Mouse (Mus musculus) kidney, postnatal 36 days (tissue): ENCODE results near the gene Slc25a5.

ENCODE experiments used
- DNase-seq, 2 experiments: peaks; one replicate each; pipeline ENCODE4 v3.0.0; 2021 to 2022; ENCODE audit warnings: mixed read lengths in 2 of 2

Slc25a5 gene

DNA sequence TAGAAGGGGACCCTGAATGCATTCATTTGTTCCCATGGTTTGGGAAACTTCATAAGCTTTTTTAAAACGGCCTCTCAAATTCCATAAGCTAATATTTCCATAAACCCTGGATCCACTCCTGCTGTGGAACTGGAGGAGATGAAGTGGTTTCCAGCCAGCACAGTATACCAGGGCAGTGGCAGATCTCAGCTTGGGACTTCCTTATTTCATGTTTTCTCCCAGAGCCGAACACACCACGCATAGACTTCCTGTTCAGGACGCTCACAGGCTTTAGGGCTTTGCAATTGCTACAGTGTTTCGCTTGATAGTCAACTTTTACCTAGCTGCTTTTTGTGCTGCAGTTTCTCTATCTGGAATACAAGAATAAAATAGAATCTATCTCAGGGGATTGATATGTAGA, 7.7 kb downstream of the Slc25a5 start:
- DNase-seq, result no peak

DNA sequence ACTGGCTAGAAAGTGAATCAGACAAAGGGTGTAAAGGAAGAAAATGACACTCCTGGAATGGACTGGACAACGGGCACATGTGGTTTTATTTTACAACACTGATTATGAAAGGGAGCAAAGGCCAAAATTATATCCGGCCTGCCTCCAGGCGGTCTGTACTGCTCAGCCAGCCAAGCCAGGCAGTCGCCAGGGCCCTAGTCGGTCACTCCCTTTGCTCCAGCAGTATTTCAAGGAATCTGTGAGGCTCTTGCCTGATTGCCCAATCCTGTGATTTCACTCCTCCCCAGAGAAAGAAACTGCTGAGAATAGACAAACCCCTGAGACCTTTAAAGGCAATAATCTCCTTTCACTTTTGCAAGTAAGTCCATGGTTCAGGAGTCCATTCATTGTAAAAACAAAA, 8.7 kb downstream of the Slc25a5 start:
- peak; percentile 66 to 84 for DNase-seq

DNA sequence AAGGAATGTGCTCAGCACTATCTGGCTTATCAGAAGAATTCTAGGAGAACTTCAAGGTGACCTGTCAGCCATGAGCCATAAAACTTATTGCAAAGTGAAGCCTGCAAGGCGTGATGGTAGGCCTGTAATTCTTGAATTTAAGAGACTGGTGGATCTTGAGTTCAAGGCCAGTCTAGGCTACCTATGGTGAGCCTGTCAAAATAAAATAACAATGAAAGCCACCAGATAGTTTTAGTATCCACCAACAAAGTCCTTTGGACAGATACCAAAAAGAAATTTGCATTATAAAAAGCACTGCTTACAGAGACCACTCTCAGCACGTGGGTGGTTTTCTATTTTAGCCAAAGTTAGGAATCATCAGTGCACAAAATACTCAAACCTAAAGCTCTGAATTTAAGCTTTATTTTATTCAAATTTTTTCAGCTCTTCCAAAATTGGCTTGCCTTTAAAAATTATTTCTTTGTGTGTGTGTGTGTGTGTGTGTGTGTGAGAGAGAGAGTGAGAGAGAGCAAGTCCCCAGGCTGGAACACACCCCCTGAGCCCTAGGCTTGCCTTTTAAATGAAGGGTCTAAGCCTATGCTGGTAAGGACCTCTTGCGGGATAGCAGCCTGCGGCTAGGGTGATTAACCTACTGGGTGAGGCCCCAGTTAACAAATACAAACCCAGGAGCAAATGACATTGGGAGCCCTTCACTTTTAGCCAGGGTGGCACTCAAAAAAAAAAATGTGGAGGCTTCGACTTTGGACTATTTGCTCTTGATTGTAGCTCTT, 10.2 kb downstream of the Slc25a5 start:
- no peak for DNase-seq

DNA sequence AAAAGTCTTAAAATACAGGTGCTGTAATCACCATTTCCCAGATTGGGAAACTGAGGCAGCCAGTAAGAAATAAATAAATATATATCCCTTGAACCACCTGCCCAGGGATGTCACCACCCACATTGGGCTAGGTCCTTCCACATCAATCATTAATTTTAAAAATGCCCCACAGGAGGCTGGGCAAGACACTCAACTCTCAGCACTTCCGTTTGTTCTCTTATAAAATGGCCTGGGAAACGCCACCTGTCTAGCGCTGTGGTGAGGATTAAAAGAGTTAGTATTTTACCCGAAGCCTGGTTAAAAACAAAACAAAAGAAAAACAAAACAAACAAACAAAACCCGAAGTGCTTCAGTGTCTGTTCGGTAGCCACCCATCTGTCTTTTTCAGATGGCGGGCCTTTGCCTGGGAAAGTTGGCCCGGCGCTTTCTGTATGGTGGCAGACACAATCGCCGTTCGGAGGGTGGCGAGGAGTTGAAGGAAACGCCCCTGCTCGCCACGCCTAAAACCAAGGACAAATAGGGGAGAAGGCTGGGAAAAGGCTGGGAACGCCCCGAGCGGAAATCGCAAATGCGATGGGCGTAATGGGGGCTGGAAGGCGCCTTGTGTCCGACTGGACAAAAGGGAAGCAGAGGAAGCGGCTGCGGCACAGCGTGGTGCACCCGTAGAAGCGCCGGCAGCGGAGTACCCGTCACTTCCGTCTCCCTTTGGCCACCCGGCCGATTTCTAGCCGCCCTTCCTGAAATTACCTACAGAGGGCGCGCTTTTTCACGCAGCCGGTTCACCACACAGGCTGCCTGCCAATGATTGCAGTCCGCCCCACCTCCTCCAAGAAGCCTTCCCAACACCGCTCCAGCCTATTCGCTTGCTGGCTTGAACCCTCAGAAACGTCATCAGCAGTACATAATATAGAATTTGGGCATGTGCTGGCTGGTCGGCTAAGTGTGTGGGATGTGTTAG, 12.2 kb downstream of the Slc25a5 start:
- DNase-seq, result peak; percentile 91

- DNase-seq, result no peak
Measured at GRCm38 (mm10) chrX:36808318-36808683, 12.8 kb downstream of the Slc25a5 start.

GRCm38 (mm10) chrX:36811377-36811776, 15.9 kb downstream of the Slc25a5 start:
- DNase-seq, result peak in 1 of 2 experiments; percentile 71

GRCm38 (mm10) chrX:36814161-36814836, 18.8 kb downstream of the Slc25a5 start:
- DNase-seq, result peak; percentile 69 to 88

GRCm38 (mm10) chrX:36815022-36815421, 19.6 kb downstream of the Slc25a5 start:
- DNase-seq, result peak in 1 of 2 experiments; percentile 58

DNA sequence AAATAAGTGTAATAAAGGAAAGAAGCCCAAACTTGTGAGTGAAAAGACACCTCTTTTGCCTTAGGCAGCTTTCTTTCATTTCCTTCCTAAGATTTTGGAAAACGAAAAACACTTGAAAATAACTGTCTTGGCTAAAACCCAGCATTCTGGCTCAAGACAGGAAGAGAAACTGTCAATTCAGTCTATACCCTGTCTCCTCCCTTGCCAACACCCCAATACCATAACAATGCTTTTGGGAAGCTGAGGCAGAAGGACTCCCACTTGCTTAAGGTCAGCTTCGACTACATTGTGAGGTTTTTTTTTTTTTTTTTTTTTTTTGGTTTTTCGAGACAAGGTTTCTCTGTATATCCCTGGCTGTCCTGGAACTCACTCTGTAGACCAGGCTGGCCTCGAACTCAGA, 20.0 kb downstream of the Slc25a5 start:
- DNase-seq, result no peak

- no peak for DNase-seq
Measured at GRCm38 (mm10) chrX:36816368-36816899, 21.0 kb downstream of the Slc25a5 start.

- DNase-seq, result peak in 1 of 2 experiments; percentile 56
Measured at GRCm38 (mm10) chrX:36816953-36817441, 21.5 kb downstream of the Slc25a5 start.

DNA sequence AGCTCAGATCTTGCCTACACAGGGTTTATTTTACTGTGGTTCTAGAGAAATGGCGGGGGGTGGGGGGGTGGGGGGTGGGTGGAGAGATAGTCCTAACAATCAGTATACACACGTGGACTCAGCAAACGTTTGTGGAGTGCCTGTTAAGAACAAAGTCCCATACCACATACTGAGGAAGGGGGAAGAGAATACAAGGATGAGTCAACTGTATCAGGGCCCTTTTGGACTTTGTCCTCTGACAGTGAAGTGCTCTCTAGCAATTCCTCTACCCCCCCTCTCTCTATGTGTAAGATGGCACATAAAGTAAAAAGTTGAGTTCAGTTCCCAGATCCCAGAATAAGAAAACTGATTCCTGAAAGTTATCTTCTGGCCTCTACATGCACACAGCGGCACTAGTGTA, 24.1 kb downstream of the Slc25a5 start:
- DNase-seq, result peak in 1 of 2 experiments; percentile 60

DNA sequence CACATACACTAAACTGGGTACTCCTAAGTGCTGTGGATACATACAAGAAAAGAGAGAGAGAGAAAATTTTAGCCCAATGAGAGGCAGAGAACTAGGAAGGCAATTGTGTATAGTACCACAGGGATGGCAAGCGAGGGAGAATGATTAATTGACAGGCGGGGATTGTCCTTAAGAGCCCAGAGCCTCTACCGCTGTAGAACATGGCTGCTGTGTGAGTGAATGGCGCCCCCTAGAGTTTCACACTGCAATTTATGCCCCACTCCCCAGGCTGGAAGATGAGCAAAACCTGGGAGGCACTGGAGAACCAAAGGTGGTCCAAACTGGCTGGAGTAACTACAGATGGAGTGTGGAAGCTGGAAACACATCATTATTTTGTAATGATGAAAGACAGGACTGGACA, 24.8 kb downstream of the Slc25a5 start:
- DNase-seq, result peak; percentile 68 to 76

DNA sequence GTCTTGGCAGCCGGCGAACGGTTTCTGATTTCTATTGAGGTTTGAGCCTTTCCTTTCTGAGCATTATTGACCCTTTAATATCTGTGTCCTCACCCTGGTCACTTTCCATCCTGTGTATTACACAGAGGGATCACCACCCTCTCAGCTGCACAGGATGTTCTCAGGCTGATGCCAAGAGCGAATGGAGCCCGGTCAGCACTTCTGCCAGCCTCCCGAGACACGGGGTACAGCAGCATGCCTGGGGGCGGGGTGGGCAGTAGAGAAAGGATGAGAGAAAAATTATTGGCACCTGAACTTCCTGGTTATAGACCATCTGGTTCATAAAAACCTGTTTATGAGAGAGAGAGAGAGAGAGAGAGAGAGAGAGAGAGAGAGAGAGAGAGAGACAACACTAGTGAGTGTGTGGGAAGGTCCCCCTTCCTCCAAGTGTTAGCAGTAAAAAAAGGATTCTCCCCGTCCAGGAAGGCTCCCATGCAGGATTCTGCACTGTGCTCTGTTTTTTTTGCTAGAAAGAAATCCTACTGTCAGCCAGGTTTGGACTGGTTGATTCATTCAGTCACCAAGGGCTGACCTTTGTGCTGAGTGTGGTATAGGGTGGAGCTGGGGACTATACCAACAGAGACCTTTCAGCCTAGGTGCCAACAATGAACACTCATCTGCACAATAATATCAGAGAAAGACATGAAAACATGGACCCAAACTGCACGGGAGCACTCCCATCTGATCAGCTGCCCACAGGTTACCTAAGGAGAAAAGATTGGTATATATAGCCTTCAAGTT, 28.7 kb downstream of the Slc25a5 start:
- peak; percentile 63 to 71 for DNase-seq

DNA sequence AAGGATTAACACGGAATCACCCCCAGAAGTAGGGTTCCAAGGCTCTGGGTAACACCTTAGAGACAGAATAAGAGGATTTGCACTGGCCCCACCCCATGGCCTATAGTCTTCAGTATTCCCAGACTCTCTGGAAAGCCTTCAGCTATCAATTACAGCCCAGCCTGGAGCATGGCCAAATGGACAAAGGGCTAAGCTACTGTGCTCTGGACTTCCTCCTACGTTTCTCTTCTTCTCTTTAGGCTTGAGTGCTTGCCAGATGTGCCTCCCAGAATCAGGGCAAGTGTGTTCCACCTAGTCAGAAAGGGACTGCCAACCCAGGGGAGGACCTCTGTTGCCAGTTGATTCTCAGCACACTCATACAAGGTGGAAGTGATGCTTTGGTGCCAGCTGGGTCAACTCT, 29.6 kb downstream of the Slc25a5 start:
- DNase-seq, result peak; percentile 84 to 85

DNA sequence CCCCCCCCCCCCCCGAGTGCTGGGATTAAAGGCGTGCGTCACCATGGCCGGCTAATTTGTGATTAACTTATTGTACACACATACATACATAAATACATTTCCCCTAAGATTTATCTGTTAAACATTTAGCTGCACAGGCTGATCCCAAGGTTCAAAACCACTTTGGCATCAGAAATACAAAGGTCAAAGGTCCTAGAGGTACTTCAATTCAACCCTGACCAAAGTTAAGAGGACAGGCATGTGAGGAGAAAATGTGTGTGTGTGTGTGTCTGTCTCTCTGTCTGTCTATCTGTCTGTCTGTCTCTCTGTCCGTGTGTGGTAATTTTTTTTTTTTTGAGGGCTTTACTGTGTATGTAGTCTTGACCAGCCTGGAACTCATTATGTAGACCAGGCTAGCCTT, 31.4 kb downstream of the Slc25a5 start:
- peak in 1 of 2 experiments; percentile 29 for DNase-seq

DNA sequence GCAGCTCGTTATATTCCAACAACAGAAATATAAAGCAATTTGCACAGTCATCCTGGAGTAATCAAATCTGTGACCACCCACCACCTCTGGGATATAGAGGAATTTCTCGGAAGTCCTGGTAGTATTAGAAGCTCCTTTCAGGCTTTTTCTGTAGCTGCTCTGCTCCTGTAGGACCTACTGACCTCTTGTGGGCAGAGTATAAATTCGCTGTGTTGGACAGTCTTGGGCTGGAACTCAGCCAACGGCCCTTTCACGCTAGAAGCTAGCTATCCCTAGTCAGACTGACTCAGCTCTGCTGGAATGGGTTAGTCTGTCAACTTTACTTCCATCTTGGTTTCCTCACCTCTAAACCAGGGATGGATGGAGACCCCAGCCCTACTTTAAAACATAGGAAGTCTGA, 34.8 kb downstream of the Slc25a5 start:
- DNase-seq, result peak; percentile 72 to 82

GRCm38 (mm10) chrX:36831632-36832031, 36.2 kb downstream of the Slc25a5 start:
- DNase-seq, result no peak

GRCm38 (mm10) chrX:36833397-36834084, 38.1 kb downstream of the Slc25a5 start:
- DNase-seq, result peak; percentile 54 to 83

GRCm38 (mm10) chrX:36837069-36837676, 41.7 kb downstream of the Slc25a5 start:
- DNase-seq, result no peak

DNA sequence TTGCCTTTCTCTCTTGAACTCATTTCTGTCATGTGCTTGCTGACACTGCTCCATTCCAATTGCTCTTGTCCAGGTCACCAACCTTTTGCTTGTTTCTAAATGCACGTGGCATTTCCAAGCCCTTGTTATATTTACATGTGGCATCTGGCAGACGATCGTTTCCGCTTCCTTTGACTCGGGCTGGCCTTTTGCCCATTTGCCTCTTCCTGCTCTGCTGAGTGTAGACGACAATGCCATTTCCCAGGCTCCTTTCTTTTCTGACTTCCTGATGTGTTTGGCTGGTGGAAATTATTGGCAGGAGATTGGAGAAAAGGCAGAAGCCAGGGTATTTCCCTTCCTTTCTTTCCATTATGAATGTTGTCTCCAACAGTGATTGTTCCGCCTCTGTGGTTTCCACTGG, 43.9 kb downstream of the Slc25a5 start:
- DNase-seq, result peak; percentile 65 to 68
